Mouse (Mus musculus) C2C12 (cell line): ENCODE data around the gene Camk1g. TPM values are rescaled to one million over a fixed set of nuclear protein-coding genes. Genes with fewer than 3 reads are reported as not detected.

ENCODE experiments used
- H3K27me3 ChIP-seq: one replicate; pipeline ENCODE4 v1.6.1; 2011; ENCODE audit not compliant: control insufficient read depth, insufficient read depth, insufficient read length
- H3K36me3 ChIP-seq: one replicate; pipeline ENCODE4 v1.6.1; 2011; ENCODE audit not compliant: control insufficient read depth, insufficient read depth
- H3K4me3 ChIP-seq: one replicate; pipeline ENCODE4 v1.5.1; 2011; ENCODE audit warnings: mild to moderate bottlenecking, control low read depth; ENCODE audit not compliant: poor library complexity, insufficient read depth, severe bottlenecking
- H3K79me2 ChIP-seq: one replicate; pipeline ENCODE4 v1.6.1; 2011; ENCODE audit not compliant: control insufficient read depth, insufficient read depth
- H3K79me3 ChIP-seq: one replicate; pipeline ENCODE4 v1.6.1; 2011; ENCODE audit warnings: low read depth, control low read depth
- H3ac ChIP-seq: one replicate; pipeline ENCODE3; 2011; ENCODE audit warnings: low read depth; ENCODE audit not compliant: control insufficient read depth, insufficient read length
- CEBPB ChIP-seq: IDR thresholded peaks from one replicate; pipeline ENCODE4 v1.6.1; 2011; ENCODE audit warnings: low read depth, mild to moderate bottlenecking, control low read depth, moderate library complexity
- CTCF ChIP-seq: IDR thresholded peaks from one replicate; pipeline ENCODE4 v1.5.1; 2011; ENCODE audit not compliant: control insufficient read depth, insufficient read depth, insufficient read length
- FOSL1 ChIP-seq: IDR thresholded peaks from one replicate; pipeline ENCODE4 v1.8.0; 2011; ENCODE audit warnings: mild to moderate bottlenecking, low read length; ENCODE audit not compliant: poor library complexity, insufficient read depth, severe bottlenecking
- MAX ChIP-seq: IDR thresholded peaks from one replicate; pipeline ENCODE4 v1.6.1; 2011; ENCODE audit warnings: mild to moderate bottlenecking, control low read depth
- MYOD1 ChIP-seq: IDR thresholded peaks from one replicate; pipeline ENCODE4 v1.6.1; 2011; ENCODE audit warnings: low read depth; ENCODE audit not compliant: control insufficient read depth, insufficient read length
- MYOG ChIP-seq: IDR thresholded peaks from one replicate; pipeline ENCODE4 v1.6.1; 2011; ENCODE audit not compliant: control insufficient read depth, insufficient read length; ENCODE audit errors: extremely low read depth
- USF1 ChIP-seq: IDR thresholded peaks from one replicate; pipeline ENCODE4 v1.6.1; 2011; ENCODE audit warnings: low read depth, mild to moderate bottlenecking, control low read depth, moderate library complexity
- polyA plus RNA-seq: library from polyadenylated mRNA; unstranded; fragments of >200 nt; fragmentation: generic; extraction: Trizol; gene quantifications from one replicate; pipeline ENCODE4 v1.2.1, GENCODE M21; 2012; ENCODE audit warnings: missing spikeins

The Camk1g gene
- polyA plus RNA-seq, 1 experiment, result 1.2 TPM

- Histone ChIP-seq H3K79me2 (no peaks in the 10 kb centered on the region), H3K36me3 (no peaks in the 10 kb centered on the region), H3ac (no peak overlapping the region), H3K4me3 (no peak overlapping the region), H3K79me3 (no peaks in the 10 kb centered on the region), H3K27me3 (no peaks in the 10 kb centered on the region)
- TF ChIP-seq CTCF (no peak), MAX (no peak), FOSL1 (no peak), USF1 (no peak), MYOG (no peak), MYOD1 (no peak), CEBPB (no peak)
Observed at GRCm38 (mm10) chr1:193329557-193329956, 40.5 kb downstream of the Camk1g start.

GRCm38 (mm10) chr1:193327686-193328085 lies 42.4 kb downstream of the Camk1g start:
- Histone ChIP-seq H3K79me2 (no peaks in the 10 kb centered on the region), H3K27me3 (no peaks in the 10 kb centered on the region), H3K36me3 (no peaks in the 10 kb centered on the region), H3K4me3 (no peak overlapping the region), H3ac (no peak overlapping the region), H3K79me3 (no peaks in the 10 kb centered on the region)
- no peak for TF ChIP-seq CEBPB
- TF ChIP-seq USF1, result no peak
- no peak for TF ChIP-seq MAX

GRCm38 (mm10) chr1:193327216-193327615 lies 42.9 kb downstream of the Camk1g start:
- Histone ChIP-seq H3ac (no peak overlapping the region), H3K36me3 (no peaks in the 10 kb centered on the region), H3K4me3 (no peak overlapping the region), H3K79me3 (no peaks in the 10 kb centered on the region), H3K79me2 (no peaks in the 10 kb centered on the region), H3K27me3 (no peaks in the 10 kb centered on the region)
- TF ChIP-seq MYOG, result no peak
- no peak for TF ChIP-seq CTCF
- no peak for TF ChIP-seq FOSL1
- no peak for TF ChIP-seq USF1
- no peak for TF ChIP-seq CEBPB
- TF ChIP-seq MAX, result no peak
- TF ChIP-seq MYOD1, result no peak

GRCm38 (mm10) chr1:193326456-193327145 lies 43.5 kb downstream of the Camk1g start:
- Histone ChIP-seq H3K79me3 (no peaks in the 10 kb centered on the region), H3K36me3 (no peaks in the 10 kb centered on the region), H3K4me3 (no peak overlapping the region), H3K27me3 (no peaks in the 10 kb centered on the region), H3ac (no peak overlapping the region), H3K79me2 (no peaks in the 10 kb centered on the region)
- no peak for TF ChIP-seq USF1
- TF ChIP-seq FOSL1, result no peak
- TF ChIP-seq CTCF, result peak; percentile 30
- no peak for TF ChIP-seq CEBPB

GRCm38 (mm10) chr1:193325891-193326290 lies 44.2 kb downstream of the Camk1g start:
- no peaks in the 10 kb centered on the region for H3K36me3 ChIP-seq
- no peak overlapping the region for H3ac ChIP-seq
- no peaks in the 10 kb centered on the region for H3K79me3 ChIP-seq
- no peaks in the 10 kb centered on the region for H3K79me2 ChIP-seq
- TF ChIP-seq MAX (no peak), CTCF (no peak), MYOD1 (no peak), USF1 (no peak), CEBPB (no peak), MYOG (no peak), FOSL1 (no peak)
- no peak overlapping the region for H3K4me3 ChIP-seq
- H3K27me3 ChIP-seq, result no peaks in the 10 kb centered on the region

- no peak overlapping the region for H3K4me3 ChIP-seq
- no peaks in the 10 kb centered on the region for H3K36me3 ChIP-seq
- no peaks in the 10 kb centered on the region for H3K79me3 ChIP-seq
- TF ChIP-seq MYOG (no peak), CTCF (peak; percentile 79)
- no peaks in the 10 kb centered on the region for H3K27me3 ChIP-seq
- H3ac ChIP-seq, result no peak overlapping the region
- no peaks in the 10 kb centered on the region for H3K79me2 ChIP-seq
Observed at GRCm38 (mm10) chr1:193324224-193324623, 45.9 kb downstream of the Camk1g start.

- TF ChIP-seq CTCF (no peak), MYOG (no peak), CEBPB (no peak), FOSL1 (no peak), MAX (no peak), USF1 (no peak), MYOD1 (no peak)
- no peak overlapping the region for H3ac ChIP-seq
- no peaks in the 10 kb centered on the region for H3K27me3 ChIP-seq
- no peaks in the 10 kb centered on the region for H3K79me2 ChIP-seq
- H3K79me3 ChIP-seq, result no peaks in the 10 kb centered on the region
- no peaks in the 10 kb centered on the region for H3K36me3 ChIP-seq
- H3K4me3 ChIP-seq, result no peak overlapping the region
Observed at GRCm38 (mm10) chr1:193323686-193324085, 46.4 kb downstream of the Camk1g start.
